Mouse (Mus musculus) hindbrain, postnatal 0 days (tissue): ENCODE results near the gene Tiam2. TPM values are rescaled to one million over a fixed set of nuclear protein-coding genes. Genes with fewer than 3 reads are reported as not detected.
"Not testable (repeated sequence)": the region's sequence is repeated elsewhere in the genome, so short reads cannot be mapped to it uniquely, and the experiment has no call there.

Experiments
- ATAC-seq: fragments of 200-750 bp; cut with Nextera tagmentation; 2 replicates; pipeline ENCODE4 v1.8.0; 2017; ENCODE audit warnings: mild to moderate bottlenecking, moderate TSS enrichment, moderate library complexity
- DNase-seq: peaks from one replicate; pipeline ENCODE4 v3.0.0-alpha.2; 2015; ENCODE audit warnings: low spot score
- H3K27ac ChIP-seq: fragments of 300-500 bp; sonication (generic); 2 replicates; pipeline ENCODE4 v1.5.1; 2014; ENCODE audit warnings: mild to moderate bottlenecking
- H3K27me3 ChIP-seq: fragments of 300-500 bp; sonication (generic); 2 replicates; pipeline ENCODE4 v1.6.1; 2014; ENCODE audit warnings: low read length, mixed read lengths; ENCODE audit not compliant: insufficient read depth
- H3K36me3 ChIP-seq: fragments of 300-500 bp; sonication (generic); 2 replicates; pipeline ENCODE4 v1.6.1; 2014; ENCODE audit warnings: low read length, mixed read lengths; ENCODE audit not compliant: insufficient read depth
- H3K4me1 ChIP-seq: fragments of 300-500 bp; sonication (generic); 2 replicates; pipeline ENCODE4 v1.6.1; 2014; ENCODE audit warnings: antibody characterized with exemption, low read length, mixed read lengths; ENCODE audit not compliant: insufficient read depth
- H3K4me2 ChIP-seq: fragments of 300-500 bp; sonication (generic); 2 replicates; pipeline ENCODE4 v1.6.1; 2014; ENCODE audit warnings: low read depth, mild to moderate bottlenecking, low read length, moderate library complexity, mixed read lengths
- H3K4me3 ChIP-seq: fragments of 300-500 bp; sonication (generic); 2 replicates; pipeline ENCODE4 v1.5.1; 2014; ENCODE audit warnings: low read length
- H3K9ac ChIP-seq: fragments of 300-500 bp; sonication (generic); replicated peaks from 2 replicates; pipeline ENCODE4 v1.6.1; 2014; ENCODE audit warnings: mild to moderate bottlenecking, low read length, moderate library complexity, mixed read lengths
- H3K9me3 ChIP-seq: fragments of 300-500 bp; sonication (generic); 2 replicates; pipeline ENCODE4 v1.6.1; 2016; ENCODE audit warnings: low read length, mixed read lengths
- CTCF ChIP-seq: IDR thresholded peaks from 2 replicates; pipeline ENCODE4 v1.5.1; 2016; ENCODE audit warnings: antibody characterized with exemption, control low read depth, low read depth
- WGBS: fragments of 180-500 bp; shearing (Covaris S2); extraction: QIAGEN DNeasy Blood & Tissue Kit; methylation state at CpG from one replicate; pipeline ENCODE4 v1.1.7; 2014; 5-methylcytosine and 5-hydroxymethylcytosine counted together
- polyA plus RNA-seq: library from polyadenylated mRNA; unstranded; fragments of >200 nt; fragmentation: Nextera tagmentation; extraction: Ambion mirVana; gene quantifications from 2 replicates; pipeline ENCODE4 v1.2.1, GENCODE M21; 2015
- total RNA-seq: library from RNA; depleted of rRNA; stranded (reverse); fragments of >200 nt; gene quantifications from 2 replicates; pipeline ENCODE4 v1.2.3, GENCODE M21; 2014

The Tiam2 gene
- total and polyA plus RNA-seq, 2 experiments from 2014 or later, result 2.8 to 8.8 TPM

DNA sequence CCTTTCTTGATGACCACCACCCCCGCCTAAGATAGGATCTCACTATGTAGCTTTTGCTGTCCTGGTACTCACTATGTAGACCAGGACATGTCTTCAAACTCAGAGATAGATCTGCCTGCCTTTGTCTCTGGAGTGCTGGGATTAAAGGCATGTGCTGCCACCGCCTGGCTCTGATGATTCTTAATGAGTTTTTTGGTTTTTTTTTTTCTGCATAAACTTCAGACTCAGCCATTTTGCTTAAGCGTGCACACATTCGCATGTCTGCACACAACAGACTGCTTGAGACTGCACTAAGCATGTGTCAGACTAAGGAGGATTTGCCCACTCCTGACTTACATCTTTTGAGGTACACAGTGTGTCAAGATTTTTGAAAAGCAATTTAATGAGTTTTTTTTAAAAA is 24.0 kb downstream of the Tiam2 start:
- no peaks in the 10 kb centered on the region for H3K4me1 ChIP-seq
- ATAC-seq, result no peak
- H3K4me2 ChIP-seq, result no peak overlapping the region
- no peak overlapping the region for H3K27ac ChIP-seq
- WGBS, result 84% methylated on average over 4 of the region's 4 CpGs
- H3K9ac ChIP-seq, result no peak overlapping the region
- H3K36me3 ChIP-seq, result no peaks in the 10 kb centered on the region
- no peaks in the 10 kb centered on the region for H3K9me3 ChIP-seq
- no peaks in the 10 kb centered on the region for H3K27me3 ChIP-seq
- no peak overlapping the region for H3K4me3 ChIP-seq
- no peak for DNase-seq
- peak; percentile 20; the same call in 1 of the 2 replicates for TF ChIP-seq CTCF

- Histone ChIP-seq H3K4me1 (no peaks in the 10 kb centered on the region), H3K9me3 (no peaks in the 10 kb centered on the region), H3K9ac (no peak overlapping the region), H3K27me3 (no peaks in the 10 kb centered on the region), H3K27ac (no peak overlapping the region), H3K4me3 (no peak overlapping the region), H3K4me2 (no peak overlapping the region), H3K36me3 (no peaks in the 10 kb centered on the region)
- TF ChIP-seq CTCF, result no peak
- DNase-seq (no peak), ATAC-seq (no peak)
- 59% methylated on average over 4 of the region's 4 CpGs for WGBS
Measured at GRCm38 (mm10) chr17:3351668-3352067, 25.3 kb downstream of the Tiam2 start.

- not testable (repeated sequence) for H3K9ac ChIP-seq, H3K4me1 ChIP-seq, ATAC-seq, H3K27me3 ChIP-seq, H3K4me3 ChIP-seq, DNase-seq, H3K9me3 ChIP-seq, H3K4me2 ChIP-seq, H3K36me3 ChIP-seq, H3K27ac ChIP-seq
- 96% methylated on average over 8 of the region's 10 CpGs for WGBS
Measured at GRCm38 (mm10) chr17:3353141-3353540, 26.8 kb downstream of the Tiam2 start.

DNA sequence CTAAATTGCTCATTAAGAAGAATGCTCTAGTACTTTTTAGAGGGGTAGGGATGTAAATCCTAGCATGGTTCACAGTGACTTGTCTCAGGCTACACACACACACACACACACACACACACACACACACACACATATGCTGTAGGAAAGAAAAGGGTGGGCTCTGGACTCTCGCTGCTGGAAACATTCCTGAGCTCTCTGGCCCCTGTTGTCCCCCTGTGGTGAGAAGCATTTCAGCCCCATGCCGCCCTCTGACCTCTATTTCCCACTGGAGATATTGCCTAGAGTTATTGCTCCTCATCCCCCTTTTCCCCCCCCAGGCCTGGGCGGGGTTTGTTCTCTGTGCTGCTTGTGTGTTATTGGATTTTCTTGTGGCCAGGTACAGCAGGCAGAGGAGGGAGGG is 28.5 kb downstream of the Tiam2 start:
- Histone ChIP-seq H3K36me3 (no peaks in the 10 kb centered on the region), H3K4me3 (no peak overlapping the region), H3K4me1 (no peaks in the 10 kb centered on the region), H3K27me3 (no peaks in the 10 kb centered on the region), H3K27ac (no peak overlapping the region), H3K9me3 (no peaks in the 10 kb centered on the region), H3K9ac (no peak overlapping the region), H3K4me2 (no peak overlapping the region)
- DNase-seq (no peak), ATAC-seq (no peak)
- TF ChIP-seq CTCF, result no peak
- WGBS, result 60% methylated on average over 3 of the region's 3 CpGs

GRCm38 (mm10) chr17:3356633-3357365 is 30.4 kb downstream of the Tiam2 start:
- Histone ChIP-seq H3K27ac (no peak overlapping the region), H3K27me3 (no peaks in the 10 kb centered on the region), H3K4me3 (no peak overlapping the region), H3K4me1 (no peaks in the 10 kb centered on the region), H3K4me2 (no peak overlapping the region), H3K9me3 (no peaks in the 10 kb centered on the region), H3K9ac (no peak overlapping the region), H3K36me3 (no peaks in the 10 kb centered on the region)
- 75% methylated on average over 8 of the region's 8 CpGs for WGBS
- no peak for DNase-seq
- TF ChIP-seq CTCF, result no peak
- ATAC-seq, result no peak

GRCm38 (mm10) chr17:3360236-3360635 is 33.9 kb downstream of the Tiam2 start:
- no peaks in the 10 kb centered on the region for H3K4me1 ChIP-seq
- H3K4me2 ChIP-seq, result no peak overlapping the region
- no peak overlapping the region for H3K4me3 ChIP-seq
- no peaks in the 10 kb centered on the region for H3K9me3 ChIP-seq
- no peak overlapping the region for H3K9ac ChIP-seq
- no peaks in the 10 kb centered on the region for H3K27me3 ChIP-seq
- no peaks in the 10 kb centered on the region for H3K36me3 ChIP-seq
- H3K27ac ChIP-seq, result no peak overlapping the region
- WGBS, result 33% methylated on average over 1 of the region's 1 CpGs
- ATAC-seq, result no peak
- no peak for DNase-seq
- TF ChIP-seq CTCF, result no peak

GRCm38 (mm10) chr17:3361751-3362150 is 35.4 kb downstream of the Tiam2 start:
- no peak overlapping the region for H3K27ac ChIP-seq
- ATAC-seq (no peak), DNase-seq (no peak)
- no peak overlapping the region for H3K4me3 ChIP-seq
- H3K36me3 ChIP-seq, result no peaks in the 10 kb centered on the region
- no peaks in the 10 kb centered on the region for H3K9me3 ChIP-seq
- no peak overlapping the region for H3K4me2 ChIP-seq
- no peaks in the 10 kb centered on the region for H3K4me1 ChIP-seq
- WGBS, result 74% methylated on average over 2 of the region's 2 CpGs
- no peak for TF ChIP-seq CTCF
- no peaks in the 10 kb centered on the region for H3K27me3 ChIP-seq
- H3K9ac ChIP-seq, result no peak overlapping the region
